Mouse (Mus musculus): ENCODE measurements around the gene 2810006K23Rik. TPM values are rescaled to one million over a fixed set of nuclear protein-coding genes. Genes with fewer than 3 reads are reported as not detected.

2810006K23Rik gene
- polyA plus RNA-seq, 1 experiment from 2014 or later = 16.0 TPM

- H3K27me3 ChIP-seq = no peaks in the 10 kb centered on the region
- 90% methylated on average over 6 of the region's 6 CpGs for WGBS
- no peak for ATAC-seq (ENCODE audit: low read depth)
- H3K27ac ChIP-seq (replicated peaks) = no peak overlapping the region
- H3K36me3 ChIP-seq = peaks cover 26% of the 10 kb centered on the region
- no peak overlapping the region for H3K4me2 ChIP-seq
- no peak overlapping the region for H3K4me3 ChIP-seq
- H3K9ac ChIP-seq = no peak overlapping the region
- no peaks in the 10 kb centered on the region for H3K4me1 ChIP-seq (replicated peaks)
- no peaks in the 10 kb centered on the region for H3K9me3 ChIP-seq
Measured at GRCm38 (mm10) chr5:124364173-124364918, 36.5 kb downstream of the 2810006K23Rik start.

- Histone ChIP-seq H3K9me3 (no peaks in the 10 kb centered on the region), H3K9ac (no peak overlapping the region), H3K27me3 (no peaks in the 10 kb centered on the region), H3K4me2 (no peak overlapping the region), H3K27ac (replicated peaks) (no peak overlapping the region), H3K36me3 (peaks cover 41% of the 10 kb centered on the region), H3K4me1 (replicated peaks) (no peaks in the 10 kb centered on the region), H3K4me3 (no peak overlapping the region)
- WGBS = 91% methylated on average over 2 of the region's 2 CpGs
- no peak for ATAC-seq (ENCODE audit: low read depth)
Measured at GRCm38 (mm10) chr5:124365754-124366153, 37.9 kb downstream of the 2810006K23Rik start.

DNA sequence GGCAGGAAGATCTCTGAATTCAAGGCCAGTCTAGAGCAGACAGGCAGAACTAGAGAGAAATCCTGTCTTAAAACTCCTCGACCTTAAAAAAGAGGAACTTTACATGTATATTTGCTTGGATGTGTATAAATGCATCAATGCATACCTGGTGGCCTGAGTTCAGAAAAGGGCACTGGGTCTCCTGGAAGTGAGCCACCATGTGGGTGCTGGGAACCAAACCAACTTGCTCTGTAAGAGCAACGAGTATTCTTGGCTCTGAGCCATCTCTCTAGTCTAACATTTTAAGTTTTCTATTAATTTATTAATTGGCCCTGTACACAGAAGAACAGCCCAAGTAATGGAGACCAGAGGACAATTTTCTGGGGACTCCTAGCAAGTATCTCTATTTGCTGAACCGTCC lies 38.8 kb downstream of the 2810006K23Rik start:
- Histone ChIP-seq H3K9me3 (no peaks in the 10 kb centered on the region), H3K27me3 (no peaks in the 10 kb centered on the region), H3K4me1 (replicated peaks) (no peaks in the 10 kb centered on the region), H3K9ac (no peak overlapping the region), H3K4me3 (no peak overlapping the region), H3K27ac (replicated peaks) (no peak overlapping the region), H3K4me2 (no peak overlapping the region), H3K36me3 (peaks cover 50% of the 10 kb centered on the region)
- no peak for ATAC-seq (ENCODE audit: low read depth)
- WGBS = 86% methylated on average over 3 of the region's 3 CpGs

- H3K9ac ChIP-seq = no peak overlapping the region
- H3K27me3 ChIP-seq = no peaks in the 10 kb centered on the region
- no peak for ATAC-seq (ENCODE audit: low read depth)
- no peaks in the 10 kb centered on the region for H3K4me1 ChIP-seq (replicated peaks)
- no peak overlapping the region for H3K4me3 ChIP-seq
- no peaks in the 10 kb centered on the region for H3K9me3 ChIP-seq
- H3K27ac ChIP-seq (replicated peaks) = no peak overlapping the region
- 96% methylated on average over 7 of the region's 7 CpGs for WGBS
- no peak overlapping the region for H3K4me2 ChIP-seq
- peaks cover 93% of the 10 kb centered on the region for H3K36me3 ChIP-seq
Measured at GRCm38 (mm10) chr5:124374298-124374697, 46.4 kb downstream of the 2810006K23Rik start.

DNA sequence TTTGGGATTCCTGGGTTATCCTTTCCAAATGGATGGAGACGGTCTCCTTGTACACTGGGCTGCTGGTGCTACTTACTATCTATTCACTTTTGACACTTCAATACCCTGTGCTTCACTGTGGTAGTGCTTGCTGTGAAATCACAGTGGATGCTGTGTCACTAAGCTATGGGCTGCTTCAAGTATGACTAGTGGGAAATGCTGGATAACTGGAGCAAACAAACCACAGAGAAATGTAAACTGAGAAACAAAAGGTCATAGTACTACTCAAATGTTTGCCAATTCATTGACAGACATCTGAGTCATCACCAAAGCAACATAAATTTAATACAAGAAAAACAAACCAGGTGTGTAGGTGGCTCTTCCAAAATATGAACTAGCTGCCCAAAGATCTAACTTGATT lies 48.5 kb downstream of the 2810006K23Rik start:
- Histone ChIP-seq H3K4me2 (no peak overlapping the region), H3K9me3 (no peaks in the 10 kb centered on the region), H3K4me3 (no peak overlapping the region), H3K4me1 (replicated peaks) (no peaks in the 10 kb centered on the region), H3K9ac (no peak overlapping the region), H3K36me3 (peaks cover 93% of the 10 kb centered on the region), H3K27me3 (no peaks in the 10 kb centered on the region), H3K27ac (replicated peaks) (no peak overlapping the region)
- no peak for ATAC-seq (ENCODE audit: low read depth)
- 98% methylated on average over 1 of the region's 1 CpGs for WGBS

DNA sequence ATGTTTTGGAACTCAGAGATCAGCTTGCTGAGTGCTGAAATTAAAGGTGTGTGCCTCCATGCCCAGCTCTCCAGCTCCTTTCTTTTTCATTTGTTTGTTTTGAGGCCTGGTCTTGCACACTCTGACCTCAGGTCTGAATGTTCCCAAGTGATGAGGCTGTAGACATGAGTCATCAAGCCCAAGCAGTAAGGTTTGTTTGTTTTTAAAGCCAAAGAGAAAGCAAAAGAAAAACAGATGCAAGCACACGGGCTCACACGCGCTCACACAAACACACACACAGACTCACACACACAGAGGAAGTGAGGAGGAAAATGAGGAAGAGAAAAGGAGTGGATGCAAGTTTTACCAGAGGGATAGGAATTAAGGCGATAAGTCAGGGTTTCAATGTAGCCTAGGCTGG lies 49.3 kb downstream of the 2810006K23Rik start:
- H3K9me3 ChIP-seq = no peaks in the 10 kb centered on the region
- ATAC-seq (ENCODE audit: low read depth) = no peak
- no peaks in the 10 kb centered on the region for H3K4me1 ChIP-seq (replicated peaks)
- WGBS = 93% methylated on average over 4 of the region's 4 CpGs
- peaks cover 93% of the 10 kb centered on the region for H3K36me3 ChIP-seq
- H3K27ac ChIP-seq (replicated peaks) = no peak overlapping the region
- H3K9ac ChIP-seq = no peak overlapping the region
- H3K27me3 ChIP-seq = no peaks in the 10 kb centered on the region
- H3K4me2 ChIP-seq = no peak overlapping the region
- no peak overlapping the region for H3K4me3 ChIP-seq

DNA sequence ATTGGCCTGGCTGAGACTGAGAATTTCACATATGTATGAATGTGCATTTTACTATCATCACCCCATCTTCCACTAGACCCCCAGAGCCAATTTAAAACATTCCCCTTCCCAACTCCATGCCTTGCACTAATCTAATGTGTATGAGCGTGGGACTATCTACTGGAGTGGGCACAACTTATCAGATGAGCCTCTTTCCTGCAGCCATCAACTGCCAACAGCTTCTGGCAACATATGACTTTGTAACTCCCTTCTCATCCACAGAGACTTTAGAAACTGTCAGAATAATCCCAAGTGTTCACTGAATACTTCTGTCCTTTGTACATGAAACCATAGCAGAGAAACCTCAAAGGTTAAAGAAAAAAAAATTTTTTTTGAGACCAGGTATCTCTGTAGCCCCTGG lies 52.2 kb downstream of the 2810006K23Rik start:
- Histone ChIP-seq H3K36me3 (peaks cover 94% of the 10 kb centered on the region), H3K9ac (no peak overlapping the region), H3K4me1 (replicated peaks) (no peaks in the 10 kb centered on the region), H3K27ac (replicated peaks) (no peak overlapping the region), H3K27me3 (no peaks in the 10 kb centered on the region), H3K9me3 (no peaks in the 10 kb centered on the region), H3K4me3 (no peak overlapping the region), H3K4me2 (no peak overlapping the region)
- WGBS = 94% methylated on average over 1 of the region's 1 CpGs
- ATAC-seq (ENCODE audit: low read depth) = no peak

GRCm38 (mm10) chr5:124387932-124388331 lies 60.0 kb downstream of the 2810006K23Rik start:
- Histone ChIP-seq H3K4me3 (no peak overlapping the region), H3K9ac (no peak overlapping the region), H3K27ac (replicated peaks) (no peak overlapping the region), H3K27me3 (no peaks in the 10 kb centered on the region), H3K4me2 (no peak overlapping the region), H3K9me3 (no peaks in the 10 kb centered on the region), H3K4me1 (replicated peaks) (no peaks in the 10 kb centered on the region), H3K36me3 (peaks cover 90% of the 10 kb centered on the region)
- ATAC-seq (ENCODE audit: low read depth) = no peak
- WGBS = 84% methylated on average over 5 of the region's 5 CpGs

Other genes with a start within 250 kb of the 2810006K23Rik start
- gene Abcb9, start 232.3 kb upstream of the 2810006K23Rik start, polyA plus RNA-seq (2015; fragmentation: Nextera tagmentation; extraction: Ambion mirVana) = 8.1 and 10.3 TPM in 2 replicates
- gene Ogfod2, start 215.8 kb upstream of the 2810006K23Rik start, polyA plus RNA-seq (2015; fragmentation: Nextera tagmentation; extraction: Ambion mirVana) = 34.1 TPM in 2 replicates
- gene Arl6ip4, start 212.0 kb upstream of the 2810006K23Rik start, polyA plus RNA-seq (2015; fragmentation: Nextera tagmentation; extraction: Ambion mirVana) = 79.1 and 81.1 TPM in 2 replicates
- 7.9 and 8.4 TPM in 2 replicates for gene Pitpnm2, start 78.3 kb upstream of the 2810006K23Rik start, polyA plus RNA-seq (2015; fragmentation: Nextera tagmentation; extraction: Ambion mirVana)
- 13.5 and 14.5 TPM in 2 replicates for gene Mphosph9, start 117 bp upstream of the 2810006K23Rik start, polyA plus RNA-seq (2015; fragmentation: Nextera tagmentation; extraction: Ambion mirVana)
- 90.3 and 94.3 TPM in 2 replicates for gene Cdk2ap1, start 35.0 kb downstream of the 2810006K23Rik start, polyA plus RNA-seq (2015; fragmentation: Nextera tagmentation; extraction: Ambion mirVana)
- gene Sbno1, start 97.9 kb downstream of the 2810006K23Rik start, polyA plus RNA-seq (2015; fragmentation: Nextera tagmentation; extraction: Ambion mirVana) = 106 and 107 TPM in 2 replicates
- gene Kmt5a, start 111.8 kb downstream of the 2810006K23Rik start, polyA plus RNA-seq (2015; fragmentation: Nextera tagmentation; extraction: Ambion mirVana) = 34.0 and 37.8 TPM in 2 replicates
- 19.9 and 20.7 TPM in 2 replicates for gene Rilpl2, start 150.3 kb downstream of the 2810006K23Rik start, polyA plus RNA-seq (2015; fragmentation: Nextera tagmentation; extraction: Ambion mirVana)
- 26.4 and 27.8 TPM in 2 replicates for gene Snrnp35, start 155.0 kb downstream of the 2810006K23Rik start, polyA plus RNA-seq (2015; fragmentation: Nextera tagmentation; extraction: Ambion mirVana)
- 14.4 and 16.3 TPM in 2 replicates for gene Rilpl1, start 203.3 kb downstream of the 2810006K23Rik start, polyA plus RNA-seq (2015; fragmentation: Nextera tagmentation; extraction: Ambion mirVana)
- 359 and 384 TPM in 2 replicates for gene Tmed2, start 212.6 kb downstream of the 2810006K23Rik start, polyA plus RNA-seq (2015; fragmentation: Nextera tagmentation; extraction: Ambion mirVana)
- 24.3 and 24.6 TPM in 2 replicates for gene Ddx55, start 224.8 kb downstream of the 2810006K23Rik start, polyA plus RNA-seq (2015; fragmentation: Nextera tagmentation; extraction: Ambion mirVana)

All from neural tube, embryonic 13.5 days (tissue).